Mouse (Mus musculus) ES-Bruce4 (cell line): ENCODE measurements around the gene Syt5.

Source experiments
- CTCF ChIP-seq: IDR thresholded peaks from one replicate; pipeline ENCODE4 v1.8.1; 2011; ENCODE audit warnings: low read depth, low read length
- POLR2A ChIP-seq: IDR thresholded peaks from one replicate; pipeline ENCODE4 v1.8.1; 2011; ENCODE audit warnings: low read length; ENCODE audit not compliant: insufficient read depth

- TF ChIP-seq CTCF (no peak), POLR2A (no peak)
These were observed 15.2 kb downstream of the Syt5 start, which contains the start of gene Dnaaf3 for GRCm38 (mm10) chr7:4532005-4532729.
